In the genomic region with DNA sequence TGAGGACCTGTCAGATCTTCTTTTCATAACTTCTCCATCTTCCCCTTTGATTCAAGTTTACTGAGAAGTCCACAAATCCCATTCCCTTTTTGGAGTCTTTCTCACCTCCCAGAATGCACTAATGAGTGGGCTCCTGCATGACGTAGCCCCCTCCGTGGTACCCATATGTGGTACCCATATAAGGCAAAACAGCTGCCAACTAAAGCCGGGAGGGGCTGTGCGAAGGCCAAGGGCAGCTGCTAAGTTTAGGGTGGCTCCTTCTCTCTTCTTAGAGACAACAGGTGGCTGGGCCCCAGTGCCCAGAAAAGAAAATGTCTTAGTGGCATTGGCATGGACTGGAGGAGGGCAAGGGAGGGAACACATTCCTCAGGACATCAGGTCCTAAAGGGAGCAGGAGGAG, we compare ENCODE assay signal across 11 mouse cellular contexts. TPM values are rescaled to one million over a fixed set of nuclear protein-coding genes. Genes with fewer than 3 reads are reported as not detected.
DNase-seq lines count a peak whose midpoint lies in the region; TF ChIP-seq lines count a peak whose summit lies in the region.
"Had no signal": no experiment of that assay in that cellular context is flagged by ENCODE, and none has a peak within 500 bp of the region (broad histone marks: within the 10 kb centered on the region; RNA-seq: fewer than 3 reads in every experiment).

No protein-coding gene starts in this region.

- H3K27ac ChIP-seq in cerebellum, adult 2 months (ENCODE audit: insufficient read depth, low read length): 0 out of 2 replicates have a peak overlapping the region, but pooled peaks have one; percentile 71
- peak overlapping the region; percentile 92 for H3K27ac ChIP-seq in layer of hippocampus, adult 2 months

- peaks cover 6% of the 10 kb centered on the region; the same call in 1 of the 2 replicates for H3K4me1 ChIP-seq in cerebellum, adult 2 months (ENCODE audit: control insufficient read depth, insufficient read depth, low read length)

- no peak for TF ChIP-seq POLR2A in cerebellum, adult 2 months (IDR thresholded peaks at IDR 0.05; ENCODE audit: borderline replicate concordance, insufficient read depth, low read length)

- intact Hi-C loops in gastrocnemius, postnatal 14 days (cut with DNase I; ENCODE audit: low total_unique reads): no loop called here

- TF ChIP-seq CTCF in cerebellum, adult 2 months (IDR thresholded peaks at IDR 0.05; ENCODE audit: borderline replicate concordance, insufficient read depth, low read depth, low read length): no peak
- TF ChIP-seq CTCF in layer of hippocampus, adult 2 months (conservative IDR thresholded peaks at IDR 0.05): no peak

- no peak for DNase-seq in cerebellum, adult 2 months
- DNase-seq in cerebellum, postnatal 4 days (ENCODE audit: low spot score in 2 of 2): no peak
- no peak for DNase-seq in layer of hippocampus, adult 2 months (ENCODE audit: low spot score in 2 of 2)
- no peak for DNase-seq in layer of hippocampus, adult 8-10 months (ENCODE audit: low spot score in 2 of 2)
- peak; percentile 72 for DNase-seq in gastrocnemius, postnatal 14 days
- peak; percentile 53 to 59 for DNase-seq in thymus, postnatal 10 days (ENCODE audit: low spot score in 2 of 2)
- no peak for DNase-seq in layer of hippocampus, postnatal 36 days
- DNase-seq in T-cell, adult 2 months (ENCODE audit: low spot score): no peak
- DNase-seq: heart, adult 18-20 months; kidney, adult 11 months had no signal

- WGBS in cerebellum, adult 2 months: 26% methylated on average over 4 of the region's 4 CpGs

- H3K27me3 ChIP-seq in cerebellum, adult 2 months (ENCODE audit: control insufficient read depth, insufficient read depth, low read length): no peaks in the 10 kb centered on the region
- H3K27me3 ChIP-seq: stomach, embryonic 15.5 days had no signal

- H3K4me3 ChIP-seq in cerebellum, adult 2 months (replicated peaks; ENCODE audit: insufficient read depth, low read depth, low read length): no peak overlapping the region
- H3K4me3 ChIP-seq in layer of hippocampus, adult 2 months: no peak overlapping the region

RNA-seq across cellular contexts. Expression of gene Mylpf, which starts 1.6 kb away (rescaled TPM):
- polyA plus RNA-seq in cerebellum, adult 2 months (2012; rRNA removed): 1.6 and 3.0 TPM in 2 replicates
- 1 to 10 TPM; 1.3 to 1.9 TPM for total RNA-seq in layer of hippocampus, adult 2 months (2021)
- 1 to 10 TPM; 2.8 to 5.1 (median 3.6) TPM for total RNA-seq in layer of hippocampus, adult 8-10 months (2022)
- over 10,000 TPM; 57,620 to 58,231 TPM for total RNA-seq in gastrocnemius, postnatal 14 days (2021)
- total RNA-seq in layer of hippocampus, postnatal 36 days (2021): 1 to 10 TPM in 1 of 2 experiments, not detected in 1; 1.1 TPM

RNA-seq across cellular contexts. Expression of gene Tbc1d10b, which starts 2.0 kb away (rescaled TPM):
- 72.4 and 83.9 TPM in 2 replicates for polyA plus RNA-seq in cerebellum, adult 2 months (2012; rRNA removed)
- 100 to 1,000 TPM; 102 to 120 TPM for total RNA-seq in layer of hippocampus, adult 2 months (2021)
- total RNA-seq in layer of hippocampus, adult 8-10 months (2022): 100 to 1,000 TPM in 2 of 4 experiments, 10 to 100 TPM in 2; 97.9 to 106 (median 101) TPM
- total RNA-seq in gastrocnemius, postnatal 14 days (2021): 10 to 100 TPM; 32.1 to 32.9 TPM
- 100 to 1,000 TPM; 107 to 108 TPM for total RNA-seq in layer of hippocampus, postnatal 36 days (2021)

RNA-seq across cellular contexts. Expression of gene Cd2bp2, which starts 14.4 kb away (rescaled TPM):
- 101 and 103 TPM in 2 replicates for polyA plus RNA-seq in cerebellum, adult 2 months (2012; rRNA removed)
- total RNA-seq in layer of hippocampus, adult 2 months (2021): 10 to 100 TPM; 88.4 to 97.0 TPM
- total RNA-seq in layer of hippocampus, adult 8-10 months (2022): 10 to 100 TPM; 87.4 to 94.4 (median 90.0) TPM
- total RNA-seq in gastrocnemius, postnatal 14 days (2021): 10 to 100 TPM; 30.0 to 32.0 TPM
- 10 to 100 TPM; 93.9 to 95.1 TPM for total RNA-seq in layer of hippocampus, postnatal 36 days (2021)

RNA-seq across cellular contexts. Expression of gene Zfp553, which starts 22.6 kb away (rescaled TPM):
- polyA plus RNA-seq in cerebellum, adult 2 months (2012; rRNA removed): 16.6 and 17.6 TPM in 2 replicates
- total RNA-seq in layer of hippocampus, adult 2 months (2021): 10 to 100 TPM; 18.6 to 21.7 TPM
- total RNA-seq in layer of hippocampus, adult 8-10 months (2022): 10 to 100 TPM; 20.6 to 21.4 (median 20.9) TPM
- total RNA-seq in gastrocnemius, postnatal 14 days (2021): 1 to 10 TPM; 4.2 to 5.4 TPM
- total RNA-seq in layer of hippocampus, postnatal 36 days (2021): 10 to 100 TPM; 21.0 TPM

RNA-seq across cellular contexts. Expression of gene Sept1, which starts 22.7 kb away (rescaled TPM):
- polyA plus RNA-seq in cerebellum, adult 2 months (2012; rRNA removed): 11.3 and 12.5 TPM in 2 replicates
- 1 to 10 TPM; 5.0 to 6.3 TPM for total RNA-seq in layer of hippocampus, adult 2 months (2021)
- 1 to 10 TPM; 2.4 to 7.9 (median 7.0) TPM for total RNA-seq in layer of hippocampus, adult 8-10 months (2022)
- total RNA-seq in gastrocnemius, postnatal 14 days (2021): 1 to 10 TPM; 4.2 to 5.0 TPM
- 1 to 10 TPM; 5.2 to 5.4 TPM for total RNA-seq in layer of hippocampus, postnatal 36 days (2021)

Comparison
In these comparisons a context has a peak if more than half of its experiments do, and no peak if none do; other contexts are left out.
1. DNase-seq: peak in gastrocnemius, postnatal 14 days (single experiment) and thymus, postnatal 10 days (2 of 2); none in cerebellum, adult 2 months (0 of 2), cerebellum, postnatal 4 days (0 of 2), layer of hippocampus, adult 2 months (0 of 2), layer of hippocampus, adult 8-10 months (0 of 2), layer of hippocampus, postnatal 36 days (0 of 2) and T-cell, adult 2 months (single experiment).
2. RNA of gene Mylpf, which starts 1.6 kb away (total RNA-seq): 57,620 to 58,231 TPM in gastrocnemius, postnatal 14 days; 2.8 to 5.1 TPM in layer of hippocampus, adult 8-10 months, 1.1 TPM in layer of hippocampus, postnatal 36 days and 1.3 to 1.9 TPM in layer of hippocampus, adult 2 months; every median in the first group is over 1,000 times any median in the second.